Mouse (Mus musculus) liver, embryonic 14.5 days (tissue): ENCODE results near the gene Pate2. TPM values are rescaled to one million over a fixed set of nuclear protein-coding genes. Genes with fewer than 3 reads are reported as not detected.
A peak's percentile ranks its signal among the peaks of the same experiment; 100 is the strongest.

Experiments
- ATAC-seq: fragments of 200-750 bp; cut with Nextera tagmentation; 2 replicates; pipeline ENCODE4 v1.8.0; 2017; ENCODE audit warnings: moderate number of reproducible peaks, mild to moderate bottlenecking, moderate library complexity; ENCODE audit not compliant: insufficient read depth
- DNase-seq, 3 experiments: peaks; one replicate each; pipeline ENCODE4 v3.0.0-alpha.2; 2012 to 2013; ENCODE audit warnings: low read depth in 3 of 3, low spot score in 3 of 3
- H3K27ac ChIP-seq: fragments of 300-500 bp; sonication (generic); 2 replicates; pipeline ENCODE4 v1.5.1; 2014; ENCODE audit warnings: moderate library complexity, mild to moderate bottlenecking, control low read depth, inconsistent platforms
- H3K27me3 ChIP-seq: fragments of 300-500 bp; sonication (generic); 2 replicates; pipeline ENCODE4 v1.6.1; 2014; ENCODE audit warnings: mild to moderate bottlenecking, low read length, moderate library complexity; ENCODE audit not compliant: control insufficient read depth, insufficient read depth
- H3K36me3 ChIP-seq: fragments of 300-500 bp; sonication (generic); replicated peaks from 2 replicates; pipeline ENCODE4 v1.6.1; 2014; ENCODE audit warnings: low read depth; ENCODE audit not compliant: control insufficient read depth, insufficient read depth
- H3K4me1 ChIP-seq, 2 experiments: fragments of 200-500 bp in 1 of 2; fragments of 300-500 bp in 1 of 2; sonication (generic) in 1 of 2; replicated peaks; 2 replicates each; pipeline ENCODE4 v1.6.1; 2012 to 2014; ENCODE audit warnings: antibody characterized with exemption in 1 of 2, inconsistent platforms in 1 of 2, low read length in 1 of 2; ENCODE audit not compliant: control insufficient read depth in 2 of 2, insufficient read depth in 2 of 2
- H3K4me2 ChIP-seq: fragments of 300-500 bp; sonication (generic); 2 replicates; pipeline ENCODE4 v1.6.1; 2014; ENCODE audit warnings: low read depth, mild to moderate bottlenecking, control low read depth, moderate library complexity
- H3K4me3 ChIP-seq, 2 experiments: fragments of 200-500 bp in 1 of 2; fragments of 300-500 bp in 1 of 2; sonication (generic) in 1 of 2; 2 replicates each; pipeline ENCODE4 v1.5.1; 2012 to 2014; ENCODE audit warnings: low read depth in 2 of 2, low read length in 2 of 2, mild to moderate bottlenecking in 2 of 2, control low read depth in 1 of 2, inconsistent platforms in 1 of 2, moderate library complexity in 1 of 2; ENCODE audit not compliant: insufficient read depth in 1 of 2
- H3K9ac ChIP-seq: fragments of 300-500 bp; sonication (generic); replicated peaks from 2 replicates; pipeline ENCODE4 v1.6.1; 2014; ENCODE audit warnings: mild to moderate bottlenecking, control low read depth, moderate library complexity
- H3K9me3 ChIP-seq: fragments of 300-500 bp; sonication (generic); 2 replicates; pipeline ENCODE4 v1.6.1; 2016; ENCODE audit warnings: low read length, mixed read lengths; ENCODE audit not compliant: control insufficient read depth
- CTCF ChIP-seq: IDR thresholded peaks from 2 replicates; pipeline ENCODE4 v1.5.1; 2016; ENCODE audit warnings: antibody characterized with exemption, low read depth, control low read depth
- EP300 ChIP-seq: IDR thresholded peaks from 2 replicates; pipeline ENCODE4 v1.6.1; 2016; ENCODE audit warnings: antibody characterized with exemption, low read depth
- WGBS: fragments of 180-500 bp; shearing (Covaris S2); extraction: QIAGEN DNeasy Blood & Tissue Kit; methylation state at CpG from one replicate; pipeline ENCODE4 v1.1.7; 2014; ENCODE audit not compliant: insufficient replicate concordance; 5-methylcytosine and 5-hydroxymethylcytosine counted together
- polyA plus RNA-seq, 2 experiments: library from polyadenylated mRNA; depleted of rRNA in 1 of 2; stranded (reverse) in 1 of 2; unstranded in 1 of 2; fragments of >200 nt; fragmentation: Nextera tagmentation in 1 of 2; extraction: Ambion mirVana in 1 of 2; gene quantifications; 2 replicates each; pipeline versions ENCODE4 v1.2.1 to v1.2.3; 2012 to 2014

Pate2 gene
- polyA plus RNA-seq, 2 experiments = 0.09 to 0.29 TPM

DNA sequence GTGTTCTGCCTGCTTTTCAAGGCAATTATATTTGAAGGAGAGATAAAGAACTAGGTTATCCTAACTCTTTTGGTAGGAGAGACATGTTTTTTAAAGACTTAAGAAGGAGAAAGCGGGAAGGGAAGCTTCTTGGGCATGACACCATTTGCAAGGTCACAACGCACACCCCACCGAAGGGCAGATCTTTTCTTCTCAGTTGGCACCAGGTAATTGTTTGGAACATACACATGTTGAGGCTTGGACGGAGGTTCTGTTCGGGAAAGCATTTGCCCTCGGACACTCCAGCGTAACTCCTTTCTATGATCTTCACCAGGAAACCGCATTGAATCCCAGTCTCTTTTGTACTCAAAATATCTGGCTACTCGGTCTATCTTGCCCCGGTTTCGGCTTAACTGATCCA is 9.0 kb upstream of the Pate2 start:
- Histone ChIP-seq H3K9me3 (no peaks in the 10 kb centered on the region), H3K4me2 (no peak overlapping the region), H3K9ac (no peak overlapping the region), H3K4me3 (no peak overlapping the region), H3K27me3 (peaks cover 31% of the 10 kb centered on the region), H3K4me1 (peaks cover 6 to 10% of the 10 kb centered on the region in 2 experiments), H3K36me3 (peaks cover 28% of the 10 kb centered on the region), H3K27ac (no peak overlapping the region)
- 85% methylated on average over 11 of the region's 11 CpGs for WGBS
- DNase-seq (no peak), ATAC-seq (no peak)
- TF ChIP-seq EP300 = no peak
- TF ChIP-seq CTCF = no peak

DNA sequence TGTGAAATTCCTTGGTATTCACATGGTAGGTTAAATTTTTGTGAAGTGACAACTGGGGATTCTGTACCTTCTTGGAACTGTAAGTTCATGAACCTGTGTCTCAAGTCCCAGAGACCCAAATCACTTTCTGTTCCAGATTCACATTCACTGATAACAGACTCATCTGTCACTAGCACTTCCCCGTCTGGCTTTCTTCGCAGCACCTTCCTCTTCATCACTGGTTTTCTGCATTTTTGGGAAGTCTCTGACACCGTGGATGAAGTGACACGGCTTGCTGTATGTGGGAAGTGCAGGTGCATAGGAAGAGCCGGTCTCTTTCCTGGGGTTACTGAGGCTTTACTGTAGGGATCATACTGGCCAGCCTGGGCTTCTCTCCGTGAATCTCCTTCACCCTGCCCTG is 8.5 kb upstream of the Pate2 start:
- H3K27ac ChIP-seq = no peak overlapping the region
- peaks cover 26% of the 10 kb centered on the region for H3K27me3 ChIP-seq
- H3K9ac ChIP-seq = no peak overlapping the region
- TF ChIP-seq EP300 (no peak), CTCF (no peak)
- ATAC-seq = no peak
- DNase-seq = no peak
- H3K4me3 ChIP-seq = no peak overlapping the region
- H3K4me1 ChIP-seq = peaks cover 6 to 10% of the 10 kb centered on the region in 2 experiments
- peaks cover 33% of the 10 kb centered on the region for H3K36me3 ChIP-seq
- H3K9me3 ChIP-seq = no peaks in the 10 kb centered on the region
- WGBS = 56% methylated on average over 6 of the region's 6 CpGs
- no peak overlapping the region for H3K4me2 ChIP-seq

DNA sequence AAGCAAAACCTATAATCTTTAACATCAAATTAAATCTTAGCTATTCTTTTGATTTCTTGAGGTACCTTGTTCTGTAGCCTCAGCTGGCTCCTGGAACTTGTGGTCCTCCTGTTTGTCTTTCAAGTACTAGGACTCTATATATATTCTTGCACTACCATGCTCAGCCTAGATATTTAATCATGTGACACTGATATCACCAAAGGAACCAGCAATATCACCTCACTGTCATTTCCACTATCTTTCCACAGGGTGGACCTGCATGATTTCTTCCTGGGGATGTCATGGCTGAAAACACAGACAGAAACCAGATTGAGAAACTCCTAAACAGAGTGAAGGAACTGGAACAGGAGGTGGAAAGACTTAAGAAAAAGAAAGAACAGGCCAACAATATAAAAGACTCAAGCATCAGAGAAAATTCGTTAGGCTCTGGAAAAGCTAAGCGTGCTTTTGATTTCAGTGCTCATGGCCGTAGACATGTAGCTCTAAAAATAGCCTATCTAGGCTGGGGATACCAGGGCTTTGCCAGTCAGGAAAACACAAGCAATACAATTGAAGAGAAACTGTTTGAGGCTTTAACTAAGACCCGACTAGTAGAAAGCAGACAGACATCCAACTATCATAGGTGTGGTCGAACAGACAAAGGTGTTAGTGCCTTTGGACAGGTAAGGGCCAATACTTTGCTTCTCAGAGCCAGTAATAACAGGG is 5.4 kb upstream of the Pate2 start:
- peaks cover 45% of the 10 kb centered on the region for H3K36me3 ChIP-seq

DNA sequence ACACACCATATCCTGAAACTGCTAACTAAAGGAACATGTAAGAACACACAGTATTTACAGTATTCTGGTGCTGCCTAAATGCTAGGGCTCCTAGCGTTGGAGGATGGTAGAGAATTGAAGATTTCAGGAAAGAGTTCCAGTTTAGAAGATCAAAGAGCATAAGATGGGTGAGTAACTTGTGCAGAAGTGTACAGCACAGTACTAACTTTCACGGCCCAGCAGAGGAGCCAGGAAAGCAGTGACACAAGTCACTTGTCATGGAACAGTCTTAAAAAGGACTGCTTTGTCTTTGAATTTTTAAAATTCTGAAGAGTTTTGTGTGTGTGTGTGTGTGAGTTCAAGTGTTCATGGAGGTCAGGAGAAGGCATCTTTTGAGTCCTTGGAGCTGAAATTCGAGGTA is 2.1 kb upstream of the Pate2 start:
- no peak for ATAC-seq
- H3K9me3 ChIP-seq = no peaks in the 10 kb centered on the region
- H3K9ac ChIP-seq = no peak overlapping the region
- 82% methylated on average over 3 of the region's 3 CpGs for WGBS
- H3K4me3 ChIP-seq = no peak overlapping the region; a peak in 1 of 4 replicates
- no peak for DNase-seq
- TF ChIP-seq CTCF (no peak), EP300 (no peak)
- H3K36me3 ChIP-seq = peaks cover 36% of the 10 kb centered on the region
- H3K4me1 ChIP-seq = peaks cover 0 to 4% of the 10 kb centered on the region in 2 experiments; a peak in 2 of 4 replicates
- no peaks in the 10 kb centered on the region; the same call in 1 of the 2 replicates for H3K27me3 ChIP-seq
- H3K27ac ChIP-seq = no peak overlapping the region
- H3K4me2 ChIP-seq = peak overlapping the region; percentile 84

More for the DNA sequence above, 5.4 kb upstream of the Pate2 start:
- peaks cover 0 to 5% of the 10 kb centered on the region in 2 experiments; a peak in 3 of 4 replicates for H3K4me1 ChIP-seq
- no peak overlapping the region for H3K9ac ChIP-seq
- H3K4me2 ChIP-seq = no peak overlapping the region
- DNase-seq (no peak), ATAC-seq (no peak)
- H3K9me3 ChIP-seq = no peaks in the 10 kb centered on the region
- TF ChIP-seq CTCF (no peak), EP300 (no peak)
- WGBS = 74% methylated on average over 5 of the region's 5 CpGs
- H3K27ac ChIP-seq = no peak overlapping the region
- H3K27me3 ChIP-seq = no peaks in the 10 kb centered on the region
- H3K4me3 ChIP-seq = no peak overlapping the region

DNA sequence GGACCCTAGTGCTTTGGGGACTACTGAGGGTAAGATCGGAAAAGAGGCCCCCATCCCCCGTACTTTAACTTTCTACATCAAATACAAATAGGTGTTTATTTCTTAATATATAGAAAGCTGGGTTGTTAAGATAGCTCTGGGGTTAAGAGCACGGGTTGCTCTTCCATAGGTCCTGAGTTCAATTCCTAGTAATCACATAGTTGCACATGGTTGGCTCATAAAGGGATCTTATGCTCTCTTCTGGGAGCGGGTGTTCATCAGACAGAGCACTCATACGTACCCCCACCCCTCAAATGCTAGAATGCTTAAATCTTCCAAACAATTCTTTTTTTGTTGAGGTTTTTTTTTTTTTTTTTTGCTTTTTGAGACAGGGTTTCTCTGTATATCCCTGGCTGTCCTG is 579 bp downstream of the Pate2 start:
- ATAC-seq = no peak
- DNase-seq = no peak
- Histone ChIP-seq H3K27me3 (peaks cover 9% of the 10 kb centered on the region), H3K9me3 (no peaks in the 10 kb centered on the region), H3K4me3 (peak overlapping the region; percentile 74 to 99; a peak in 3 of 4 replicates), H3K9ac (peak overlapping the region; percentile 59), H3K4me1 (peaks cover 0 to 4% of the 10 kb centered on the region in 2 experiments; a peak in 2 of 4 replicates), H3K36me3 (peaks cover 22% of the 10 kb centered on the region), H3K27ac (no peak overlapping the region), H3K4me2 (peak overlapping the region; percentile 84)
- TF ChIP-seq EP300 (no peak), CTCF (no peak)
- WGBS = 6% methylated on average over 5 of the region's 5 CpGs
